Mouse (Mus musculus): ENCODE data around the gene Capn11.

Gene Capn11

GRCm38 (mm10) chr17:45659225-45659624, at the start of gene Capn11:
TSS of gene Capn11 (minus strand) at chr17:45659325.
- no peak for DNase-seq

- DNase-seq: no peak
These were observed 49.1 kb upstream of the Capn11 start for GRCm38 (mm10) chr17:45708179-45708578.

GRCm38 (mm10) chr17:45707376-45707775, 48.3 kb upstream of the Capn11 start:
- no peak for DNase-seq

GRCm38 (mm10) chr17:45706796-45707195, 47.7 kb upstream of the Capn11 start:
- no peak for DNase-seq

- no peak for DNase-seq
These were observed 44.1 kb upstream of the Capn11 start for GRCm38 (mm10) chr17:45703187-45703586.

GRCm38 (mm10) chr17:45702254-45702653, 43.1 kb upstream of the Capn11 start:
- no peak for DNase-seq

- DNase-seq: no peak
These were observed 42.1 kb upstream of the Capn11 start for GRCm38 (mm10) chr17:45701236-45701591.

- DNase-seq: no peak
These were observed 41.5 kb upstream of the Capn11 start for GRCm38 (mm10) chr17:45700496-45701235.

GRCm38 (mm10) chr17:45699039-45699740, 40.1 kb upstream of the Capn11 start:
- DNase-seq: no peak

- DNase-seq: no peak
These were observed 39.2 kb upstream of the Capn11 start for GRCm38 (mm10) chr17:45698368-45698767.

- DNase-seq: no peak
These were observed 37.9 kb upstream of the Capn11 start for GRCm38 (mm10) chr17:45696981-45697380.

GRCm38 (mm10) chr17:45695227-45696120, 36.3 kb upstream of the Capn11 start:
- no peak for DNase-seq

GRCm38 (mm10) chr17:45693812-45694565, 34.9 kb upstream of the Capn11 start:
- no peak for DNase-seq

GRCm38 (mm10) chr17:45692159-45692558, 33.0 kb upstream of the Capn11 start:
- no peak for DNase-seq

- DNase-seq: no peak
These were observed 30.9 kb upstream of the Capn11 start for GRCm38 (mm10) chr17:45690044-45690443.

GRCm38 (mm10) chr17:45689120-45689519, 30.0 kb upstream of the Capn11 start:
- DNase-seq: no peak

GRCm38 (mm10) chr17:45686716-45687115, 27.6 kb upstream of the Capn11 start, which contains the start of gene Tmem63b:
TSS of gene Tmem63b (minus strand) at chr17:45686905.
- no peak for DNase-seq

GRCm38 (mm10) chr17:45686093-45686619, 27.0 kb upstream of the Capn11 start, which contains the start of gene Mrpl14:
TSS of gene Mrpl14 (plus strand) at chr17:45686322.
- peak; percentile 83 to 95 for DNase-seq

- peak in 1 of 2 experiments; percentile 49 for DNase-seq
These were observed 26.3 kb upstream of the Capn11 start for GRCm38 (mm10) chr17:45685171-45686092.

- DNase-seq: no peak
These were observed 25.6 kb upstream of the Capn11 start for GRCm38 (mm10) chr17:45684667-45685131.

- DNase-seq: no peak
These were observed 23.7 kb upstream of the Capn11 start for GRCm38 (mm10) chr17:45682843-45683242.

Measured in spleen, adult 18-20 months (tissue).